Mouse (Mus musculus) heart, embryonic 14.5 days (tissue): ENCODE measurements around the gene Oas1c. TPM values are rescaled to one million over a fixed set of nuclear protein-coding genes. Genes with fewer than 3 reads are reported as not detected.

Experiments
- ATAC-seq: fragments of 200-750 bp; cut with Nextera tagmentation; 2 replicates; pipeline ENCODE4 v1.8.0; 2017; ENCODE audit warnings: low read depth, moderate TSS enrichment; ENCODE audit not compliant: insufficient number of reproducible peaks, insufficient read depth, low FRiP score
- H3K27ac ChIP-seq, 2 experiments: fragments of 200-500 bp in 1 of 2; fragments of 300-500 bp in 1 of 2; sonication (generic) in 1 of 2; replicated peaks in 1 of 2; 2 replicates each; pipeline ENCODE4 v1.5.1; 2012 to 2014; ENCODE audit warnings: low read depth in 2 of 2, low read length in 2 of 2, control low read depth in 1 of 2, mild to moderate bottlenecking in 1 of 2, mixed read lengths in 1 of 2; ENCODE audit not compliant: control insufficient read depth in 1 of 2, insufficient read depth in 1 of 2
- H3K27me3 ChIP-seq: fragments of 300-500 bp; sonication (generic); 2 replicates; pipeline ENCODE4 v1.6.1; 2014; ENCODE audit warnings: mild to moderate bottlenecking, low read length, control low read depth; ENCODE audit not compliant: control insufficient read depth, insufficient read depth
- H3K36me3 ChIP-seq: fragments of 300-500 bp; sonication (generic); 2 replicates; pipeline ENCODE4 v1.6.1; 2014; ENCODE audit warnings: mild to moderate bottlenecking, control low read depth, low read length, mixed read lengths; ENCODE audit not compliant: control insufficient read depth, insufficient read depth
- H3K4me1 ChIP-seq, 2 experiments: fragments of 200-500 bp in 1 of 2; fragments of 300-500 bp in 1 of 2; sonication (generic) in 1 of 2; 2 replicates each; pipeline ENCODE4 v1.6.1; 2012 to 2014; ENCODE audit warnings: low read length in 2 of 2, control low read depth in 1 of 2, mixed read lengths in 1 of 2; ENCODE audit not compliant: control insufficient read depth in 2 of 2, insufficient read depth in 2 of 2
- H3K4me2 ChIP-seq: fragments of 300-500 bp; sonication (generic); 2 replicates; pipeline ENCODE4 v1.6.1; 2014; ENCODE audit warnings: mild to moderate bottlenecking, low read length
- H3K4me3 ChIP-seq, 2 experiments: fragments of 200-500 bp in 1 of 2; fragments of 300-500 bp in 1 of 2; sonication (generic) in 1 of 2; 2 replicates each; pipeline ENCODE4 v1.5.1; 2012 to 2014; ENCODE audit warnings: low read length in 2 of 2, mild to moderate bottlenecking in 2 of 2, control low read depth in 1 of 2, low read depth in 1 of 2, moderate library complexity in 1 of 2; ENCODE audit not compliant: control insufficient read depth in 1 of 2, insufficient read depth in 1 of 2
- H3K9ac ChIP-seq: fragments of 300-500 bp; sonication (generic); 2 replicates; pipeline ENCODE4 v1.6.1; 2014; ENCODE audit warnings: mild to moderate bottlenecking, low read length
- H3K9me3 ChIP-seq: fragments of 300-500 bp; sonication (generic); 2 replicates; pipeline ENCODE4 v1.6.1; 2016; ENCODE audit warnings: low read length, control low read depth; ENCODE audit not compliant: control insufficient read depth
- WGBS: fragments of 180-500 bp; shearing (Covaris S2); extraction: QIAGEN DNeasy Blood & Tissue Kit; methylation state at CpG from one replicate; pipeline ENCODE4 v1.1.7; 2014; 5-methylcytosine and 5-hydroxymethylcytosine counted together
- microRNA-seq: library from miRNA; unstranded; fragments of <30 nt; microRNA quantifications from one replicate; pipeline ENCODE4, GENCODE M21; 2016
- polyA plus RNA-seq: library from polyadenylated mRNA; unstranded; fragments of >200 nt; fragmentation: Nextera tagmentation; extraction: Ambion mirVana; gene quantifications from 2 replicates; pipeline ENCODE4 v1.2.1, GENCODE M21; 2014

Gene Oas1c
- polyA plus RNA-seq, 1 experiment from 2014 or later: 0.31 TPM

GRCm38 (mm10) chr5:120761901-120762300, 50.4 kb downstream of the Oas1c start:
- no peak overlapping the region for H3K4me2 ChIP-seq
- H3K9ac ChIP-seq: no peak overlapping the region
- H3K4me3 ChIP-seq: no peak overlapping the region
- 18% methylated on average over 6 of the region's 6 CpGs for WGBS
- peaks cover 0 to 4% of the 10 kb centered on the region in 2 experiments; a peak in 2 of 4 replicates for H3K4me1 ChIP-seq
- H3K9me3 ChIP-seq: no peaks in the 10 kb centered on the region
- peaks cover 4% of the 10 kb centered on the region; the same call in 1 of the 2 replicates for H3K27me3 ChIP-seq
- peak; percentile 50; the same call in 1 of the 2 replicates for ATAC-seq
- H3K27ac ChIP-seq: peak overlapping the region in 1 of 2 experiments; percentile 45; a peak in 2 of 4 replicates
- H3K36me3 ChIP-seq: no peaks in the 10 kb centered on the region

- no peaks in the 10 kb centered on the region for H3K9me3 ChIP-seq
- no peak overlapping the region for H3K9ac ChIP-seq
- H3K27ac ChIP-seq: no peak overlapping the region
- 78% methylated on average over 4 of the region's 4 CpGs for WGBS
- no peak overlapping the region for H3K4me3 ChIP-seq
- no peak overlapping the region for H3K4me2 ChIP-seq
- H3K27me3 ChIP-seq: peaks cover 4% of the 10 kb centered on the region; the same call in 1 of the 2 replicates
- no peaks in the 10 kb centered on the region for H3K36me3 ChIP-seq
- no peaks in the 10 kb centered on the region for H3K4me1 ChIP-seq
- ATAC-seq: no peak
Measured at GRCm38 (mm10) chr5:120754215-120754614, 58.1 kb downstream of the Oas1c start.

GRCm38 (mm10) chr5:120752786-120753185, 59.5 kb downstream of the Oas1c start:
- Histone ChIP-seq H3K9ac (no peak overlapping the region), H3K36me3 (no peaks in the 10 kb centered on the region), H3K4me3 (no peak overlapping the region), H3K4me1 (no peaks in the 10 kb centered on the region), H3K27ac (no peak overlapping the region), H3K9me3 (no peaks in the 10 kb centered on the region), H3K4me2 (no peak overlapping the region), H3K27me3 (no peaks in the 10 kb centered on the region; the same call in 1 of the 2 replicates)
- ATAC-seq: no peak
- 68% methylated on average over 3 of the region's 3 CpGs for WGBS

DNA sequence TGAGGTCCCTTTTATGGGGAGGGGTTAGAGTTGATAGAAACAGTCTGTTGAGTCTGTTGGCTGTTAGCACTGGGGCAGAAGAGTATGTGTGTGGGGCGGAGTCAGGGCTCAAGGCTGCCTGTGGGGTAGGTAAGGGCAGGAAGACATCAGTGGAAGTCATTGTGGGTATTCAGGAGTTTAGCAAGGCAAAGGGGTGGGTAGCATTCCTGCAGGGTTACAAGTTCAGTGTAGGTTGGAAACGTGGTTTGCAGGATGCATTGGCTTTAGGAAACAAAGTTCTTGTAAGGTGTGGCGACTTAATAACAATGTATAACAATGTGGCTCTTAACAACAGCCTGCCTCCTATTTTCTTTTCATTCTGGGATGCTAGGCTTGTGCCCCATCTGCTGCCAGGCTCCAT, 61.1 kb downstream of the Oas1c start:
- no peaks in the 10 kb centered on the region for H3K9me3 ChIP-seq
- no peaks in the 10 kb centered on the region; the same call in 1 of the 2 replicates for H3K27me3 ChIP-seq
- H3K4me1 ChIP-seq: no peaks in the 10 kb centered on the region
- WGBS: 64% methylated on average over 3 of the region's 3 CpGs
- H3K4me2 ChIP-seq: no peak overlapping the region
- H3K9ac ChIP-seq: no peak overlapping the region
- ATAC-seq: no peak
- H3K36me3 ChIP-seq: no peaks in the 10 kb centered on the region
- H3K4me3 ChIP-seq: no peak overlapping the region
- H3K27ac ChIP-seq: no peak overlapping the region

Small RNA genes within 50 kb of the gene (microRNA-seq; reads per million reads assigned to microRNA genes)
- not detected for gene Gm22907

Other genes with a start within 250 kb of the Oas1c start
- gene Tpcn1, start 223.8 kb downstream of the Oas1c start, polyA plus RNA-seq: 14.5 and 17.1 TPM in 2 replicates
- 0.43 TPM in 1 of 2 replicates, not detected in the other for gene Iqcd, start 223.5 kb downstream of the Oas1c start, polyA plus RNA-seq
- gene Rita1, start 199.9 kb downstream of the Oas1c start, polyA plus RNA-seq: 5.6 and 6.2 TPM in 2 replicates
- 17.9 and 18.9 TPM in 2 replicates for gene Ddx54, start 199.8 kb downstream of the Oas1c start, polyA plus RNA-seq
- gene Cfap73, start 178.3 kb downstream of the Oas1c start, polyA plus RNA-seq: not detected in 2 replicates
- 0.54 TPM in 1 of 2 replicates, not detected in the other for gene Rasal1, start 163.7 kb downstream of the Oas1c start, polyA plus RNA-seq
- 0.27 and 0.54 TPM in 2 replicates for gene Dtx1, start 100.6 kb downstream of the Oas1c start, polyA plus RNA-seq
- gene Oas2, start 62.7 kb downstream of the Oas1c start, polyA plus RNA-seq: 0.43 and 0.58 TPM in 2 replicates
- gene Oas3, start 34.9 kb downstream of the Oas1c start, polyA plus RNA-seq: 0.27 and 0.77 TPM in 2 replicates
- not detected in 2 replicates for gene Oas1e, start 17.0 kb downstream of the Oas1c start, polyA plus RNA-seq
- gene Oas1f, start 34.9 kb upstream of the Oas1c start, polyA plus RNA-seq: not detected in 2 replicates
- not detected in 2 replicates for gene Oas1h, start 48.9 kb upstream of the Oas1c start, polyA plus RNA-seq
- gene Oas1g, start 75.1 kb upstream of the Oas1c start, polyA plus RNA-seq: 0.45 and 0.50 TPM in 2 replicates
- gene Oas1a, start 95.0 kb upstream of the Oas1c start, polyA plus RNA-seq: 1.4 and 1.9 TPM in 2 replicates
- gene Oas1d, start 102.0 kb upstream of the Oas1c start, polyA plus RNA-seq: not detected in 2 replicates
- not detected in 2 replicates for gene Rph3a, start 197.6 kb upstream of the Oas1c start, polyA plus RNA-seq